Mouse (Mus musculus) ES-CJ7 (cell line): Measurements from ENCODE around the gene Bola2.

Experiments used
- DNase-seq: peaks from one replicate; pipeline ENCODE4 v3.0.0; 2011; ENCODE audit warnings: low read depth, low spot score

Bola2 gene

DNA sequence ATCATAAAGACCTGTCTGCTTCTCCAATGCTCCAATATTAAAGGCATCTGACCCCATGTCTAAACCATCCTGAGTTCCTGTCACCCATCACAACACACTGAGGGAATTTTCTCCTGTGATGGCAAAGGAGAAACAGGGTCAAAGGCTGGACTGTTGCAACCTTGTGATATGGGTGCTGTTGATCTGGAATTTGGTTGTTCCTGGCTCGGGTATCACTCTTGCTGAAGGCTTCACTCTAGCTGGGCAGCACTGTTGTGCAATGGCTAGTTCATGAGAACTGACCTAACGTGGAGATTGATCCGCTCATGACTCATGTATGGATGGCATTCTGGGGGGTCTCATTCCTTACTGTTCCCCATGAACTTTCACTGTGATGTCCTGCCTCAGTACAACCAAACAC, 6.2 kb upstream of the Bola2 start:
- DNase-seq: no peak

DNA sequence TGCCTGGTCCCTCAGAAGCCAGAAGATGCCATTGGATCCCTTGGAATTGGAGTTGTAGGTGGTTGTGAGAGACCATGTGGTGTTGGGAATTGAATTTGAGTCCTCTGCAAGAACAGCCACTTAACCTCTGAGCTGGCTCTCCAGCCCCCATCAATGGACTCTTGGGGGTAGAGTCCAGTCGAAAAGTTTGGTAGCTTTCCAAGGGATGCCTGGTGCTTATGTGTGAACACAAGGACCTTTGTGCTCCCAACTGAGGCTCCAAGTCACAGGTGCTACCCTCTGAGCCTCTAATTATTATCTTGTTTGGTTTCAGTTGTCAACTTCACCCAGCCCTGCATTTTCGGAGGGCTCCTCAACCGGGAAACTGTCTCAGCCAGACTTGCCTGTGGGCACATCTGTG, 4.5 kb upstream of the Bola2 start:
- no peak for DNase-seq

DNA sequence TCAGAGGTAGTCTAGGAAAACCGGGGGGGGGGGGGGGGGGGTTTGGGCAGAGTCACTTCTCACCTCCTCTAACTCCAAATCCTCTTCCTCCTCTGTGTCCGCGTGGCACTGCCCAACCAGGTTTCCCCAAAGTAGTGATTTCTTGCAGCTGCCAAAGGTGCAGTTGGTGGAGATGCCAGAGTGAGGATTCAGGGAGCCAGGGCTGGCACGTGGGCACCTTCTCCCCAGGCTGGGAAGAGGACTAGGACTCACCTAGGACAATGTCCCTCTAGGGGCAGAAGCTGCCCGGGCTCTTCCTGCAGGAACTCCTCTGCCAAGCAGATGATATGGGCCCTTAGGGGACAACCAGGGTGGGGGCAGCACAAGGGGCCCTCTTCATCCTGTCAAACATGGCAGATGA, 3.5 kb upstream of the Bola2 start:
- DNase-seq: no peak

DNA sequence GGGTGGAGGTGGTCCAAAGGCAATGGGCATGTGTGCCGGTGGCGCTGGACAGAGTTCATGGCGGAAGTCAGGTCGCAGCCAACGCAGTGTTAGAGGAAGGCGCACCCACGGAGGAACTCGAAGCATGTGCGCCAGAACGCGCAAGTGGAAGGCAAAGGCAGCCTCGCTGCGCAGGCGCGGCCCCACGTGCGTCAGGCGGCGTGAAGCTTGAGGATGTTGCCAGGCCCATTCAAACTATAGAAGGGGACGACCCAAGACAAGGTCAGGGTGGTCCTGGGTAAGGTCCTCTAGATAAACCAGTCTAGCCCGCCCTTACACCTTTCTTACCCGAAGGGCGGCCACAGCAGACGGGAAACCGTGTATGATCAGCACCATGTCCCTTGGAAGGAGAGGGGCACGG, 2.8 kb upstream of the Bola2 start:
- DNase-seq: peak; percentile 54

DNA sequence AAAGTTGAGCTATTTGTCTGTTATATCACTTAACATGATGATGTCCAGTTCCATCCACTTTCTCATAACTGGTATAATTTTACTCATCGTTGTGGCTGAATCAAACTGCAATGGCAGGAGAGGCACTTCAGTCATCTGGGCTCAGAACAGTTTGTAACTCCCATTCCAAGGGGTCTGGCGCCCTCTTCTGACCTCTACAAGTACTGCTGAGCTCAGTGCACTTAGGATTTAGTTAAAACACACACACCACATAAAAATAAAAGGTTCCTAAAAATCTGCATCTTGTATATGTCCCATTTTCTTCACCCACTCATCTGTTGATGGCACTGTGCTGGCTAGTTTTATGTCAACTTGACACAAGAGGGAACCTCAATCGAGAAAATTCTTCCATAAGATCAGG, 1.9 kb upstream of the Bola2 start:
- peak; percentile 85 for DNase-seq

DNA sequence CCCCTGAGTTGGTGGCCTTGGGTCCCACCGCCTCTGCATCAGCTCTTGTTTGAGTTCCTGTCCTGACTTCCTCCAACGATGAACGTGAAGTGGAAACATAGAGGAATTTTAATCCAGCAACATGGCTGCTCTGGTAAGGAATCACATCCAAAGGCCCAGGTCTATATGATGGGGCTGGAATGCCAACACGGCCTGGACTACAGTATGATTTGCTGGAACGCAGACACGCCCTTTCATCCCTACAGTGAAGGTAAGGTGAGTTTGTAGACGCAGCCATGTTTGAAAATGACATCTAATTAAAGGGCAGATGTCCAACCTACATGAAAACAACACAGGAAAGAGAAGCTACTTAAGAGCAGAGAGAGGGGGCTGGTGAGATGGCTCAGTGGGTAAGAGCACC, 1.4 kb upstream of the Bola2 start:
- no peak for DNase-seq

DNA sequence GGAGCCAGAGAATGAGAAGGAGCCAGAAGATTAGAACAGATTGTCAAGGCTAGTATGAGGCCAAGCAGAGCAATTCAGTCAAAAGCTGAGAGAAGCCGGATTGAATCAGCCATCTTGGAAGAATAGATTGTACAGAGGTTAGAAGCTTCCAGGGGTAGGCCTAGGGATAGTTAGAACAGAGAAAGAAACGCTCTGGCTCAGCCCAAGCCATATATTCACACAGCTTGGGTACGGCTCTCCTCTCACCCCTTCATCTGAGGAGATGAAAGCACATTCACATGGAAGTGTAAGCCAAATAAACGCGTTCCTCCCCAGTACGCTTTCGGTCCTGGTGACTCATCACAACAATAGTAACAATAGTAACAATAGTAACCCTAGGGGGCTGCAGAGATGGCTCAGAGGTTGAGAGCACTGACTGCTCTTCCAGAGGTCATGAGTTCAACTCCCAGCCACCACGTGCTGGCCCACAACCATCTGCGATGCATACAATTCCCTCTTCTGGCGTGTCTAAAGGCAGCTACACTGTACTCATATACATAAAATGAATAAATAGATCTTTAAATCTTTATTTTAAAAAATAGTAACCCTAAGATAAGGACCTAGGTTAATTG, 655 bp upstream of the Bola2 start:
- DNase-seq: peak; percentile 75

DNA sequence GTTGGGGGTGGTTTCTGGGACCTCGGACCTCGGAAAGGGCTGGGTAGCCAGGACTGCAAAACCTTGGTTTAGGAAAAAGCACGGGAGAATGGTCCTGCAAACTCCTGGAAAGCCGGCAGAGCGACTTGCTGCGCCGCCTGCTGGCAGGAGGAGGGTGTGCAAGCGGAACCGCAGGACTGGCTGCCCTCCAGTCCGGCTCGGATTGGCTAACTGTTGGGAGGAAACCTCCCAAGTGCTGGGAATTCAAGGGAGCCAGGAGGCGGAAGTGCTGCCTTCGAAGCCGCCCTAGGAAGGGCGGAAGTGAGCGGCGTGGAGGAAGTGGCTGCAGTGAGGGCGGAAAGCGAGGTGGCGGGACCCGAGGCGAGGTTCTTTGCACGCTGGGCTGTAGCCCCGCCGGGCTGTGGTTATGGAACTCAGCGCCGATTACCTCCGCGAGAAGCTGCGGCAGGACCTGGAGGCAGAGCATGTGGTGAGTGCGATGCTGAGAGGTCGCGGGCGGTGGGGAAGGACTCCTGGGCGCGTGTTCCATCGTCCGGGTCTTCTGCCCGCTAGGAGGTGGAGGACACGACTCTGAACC, 518 bp downstream of the Bola2 start, which contains the start of gene Slx1b:
Gene Slx1b (minus strand): TSS at position 154 of the 577 bp plus-strand sequence.
- DNase-seq: peak; percentile 97

DNA sequence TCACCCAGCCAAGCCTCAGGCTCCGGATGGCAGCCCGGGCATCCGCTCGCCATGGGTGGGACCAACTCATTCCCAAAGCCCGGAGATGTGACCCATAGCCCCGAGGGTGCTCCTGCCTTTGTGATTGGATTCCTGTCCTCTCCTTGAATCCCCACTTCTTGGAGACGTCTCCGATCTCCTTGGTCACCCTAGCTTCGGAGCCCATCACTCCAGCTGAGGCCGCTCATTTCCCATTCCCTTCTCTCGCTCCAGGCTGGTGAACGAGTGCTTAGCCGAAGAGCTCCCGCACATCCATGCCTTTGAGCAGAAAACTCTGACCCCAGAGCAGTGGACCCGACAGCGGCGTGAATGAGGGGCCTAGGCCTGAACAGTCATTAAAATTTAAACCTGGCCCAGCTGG, 1.1 kb downstream of the Bola2 start:
- no peak for DNase-seq

DNA sequence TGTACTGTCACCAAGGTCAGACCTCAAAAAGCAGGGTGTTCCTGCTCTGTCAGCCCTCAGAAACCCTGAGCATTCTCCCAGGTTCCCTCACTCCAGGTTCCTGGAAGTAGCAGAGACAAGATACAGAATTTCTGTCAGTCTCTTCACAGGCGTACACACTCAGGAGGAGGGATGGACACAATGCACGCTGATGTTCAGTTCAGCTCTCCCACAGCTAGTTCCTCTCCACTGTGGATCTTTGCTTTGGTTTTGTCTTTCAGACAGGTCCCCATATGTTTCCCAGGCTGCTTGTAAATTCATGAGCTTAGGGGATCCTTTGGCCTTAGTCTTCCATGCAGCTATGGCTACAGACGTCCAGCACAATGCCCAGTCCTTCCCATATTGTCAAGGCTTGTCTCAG, 1.7 kb downstream of the Bola2 start:
- DNase-seq: no peak

DNA sequence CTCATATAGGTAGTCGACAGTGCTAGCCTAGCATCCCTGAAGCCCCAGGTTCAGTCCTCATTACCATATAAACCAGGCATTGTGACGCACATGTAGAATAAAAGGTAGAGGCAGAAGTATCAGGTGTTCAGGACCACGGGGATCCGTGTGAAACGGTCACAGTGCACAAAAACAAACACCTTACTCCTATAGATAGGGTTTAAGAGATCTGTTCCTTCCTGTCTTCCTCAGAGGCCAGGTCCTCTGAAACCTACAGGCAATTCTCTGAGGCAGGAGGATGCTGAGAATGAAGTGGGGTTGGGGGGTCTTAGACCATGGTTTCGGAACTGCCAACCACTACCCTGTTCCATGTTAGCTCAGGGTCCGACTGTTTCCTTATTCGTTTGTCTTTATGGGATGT, 2.6 kb downstream of the Bola2 start:
- DNase-seq: no peak

DNA sequence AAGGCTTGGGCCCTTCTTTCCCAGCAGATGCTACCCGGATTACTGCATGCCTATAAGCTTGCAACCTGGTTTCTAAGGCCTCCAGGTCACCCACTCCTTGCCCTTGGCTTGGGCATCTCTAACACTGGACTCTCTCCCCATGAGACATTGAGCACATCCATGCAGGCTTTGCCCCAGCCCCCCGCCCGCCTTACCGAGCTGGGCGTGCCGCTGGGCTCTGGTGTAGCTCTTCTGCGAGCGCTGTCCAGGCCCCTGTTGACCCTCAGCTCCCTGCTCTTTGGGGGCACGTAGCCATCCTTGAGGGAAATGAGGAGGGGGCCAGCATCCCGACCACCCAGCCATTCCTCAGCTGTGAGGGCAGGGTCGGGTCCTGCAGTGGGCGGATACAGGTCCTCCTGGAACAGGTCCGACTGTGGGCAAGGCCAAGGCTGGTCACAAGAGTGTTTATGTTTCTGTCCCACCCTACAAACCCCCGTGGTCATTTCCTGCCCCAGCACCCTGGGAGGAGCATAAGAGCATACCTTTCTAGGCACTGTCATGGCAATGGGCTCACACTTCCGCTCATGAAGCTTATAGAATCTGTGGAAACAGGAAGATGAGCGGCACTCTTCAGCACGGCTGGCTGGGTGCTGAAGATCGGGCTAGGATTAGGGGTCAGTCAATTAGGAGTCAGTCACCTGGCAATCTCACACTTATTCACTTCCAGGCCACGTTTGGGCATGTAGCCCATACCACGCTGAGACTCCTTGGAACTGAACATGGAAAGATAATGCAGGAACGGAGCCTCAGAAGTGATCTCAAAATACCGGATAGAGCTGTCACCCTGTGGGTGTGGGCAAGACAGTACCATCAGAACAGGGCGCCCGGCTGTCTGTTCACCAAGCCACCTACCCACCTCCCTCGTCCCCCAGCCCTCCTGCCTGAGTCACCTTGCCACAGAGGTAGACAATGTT, 5.1 kb downstream of the Bola2 start:
- no peak for DNase-seq

DNA sequence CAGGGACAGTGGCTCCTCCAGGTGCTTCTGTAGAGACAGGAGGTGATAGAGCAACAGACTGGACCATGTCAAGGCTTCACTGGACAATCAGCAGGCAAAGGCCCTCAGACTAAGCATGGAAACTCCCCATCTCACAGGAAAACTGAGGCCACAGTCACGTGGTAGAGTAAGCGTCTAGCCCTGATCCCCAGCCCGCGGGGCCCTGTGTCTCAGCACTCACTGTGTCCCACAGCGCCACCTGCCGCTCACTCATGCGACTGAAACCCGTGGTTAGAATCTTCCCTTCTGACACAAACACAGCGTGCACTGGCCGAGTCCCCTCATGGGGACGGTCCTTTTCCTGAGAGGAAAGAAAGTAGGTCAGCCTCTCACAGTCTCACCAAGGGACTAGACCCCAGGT, 5.9 kb downstream of the Bola2 start:
- peak; percentile 88 for DNase-seq

DNA sequence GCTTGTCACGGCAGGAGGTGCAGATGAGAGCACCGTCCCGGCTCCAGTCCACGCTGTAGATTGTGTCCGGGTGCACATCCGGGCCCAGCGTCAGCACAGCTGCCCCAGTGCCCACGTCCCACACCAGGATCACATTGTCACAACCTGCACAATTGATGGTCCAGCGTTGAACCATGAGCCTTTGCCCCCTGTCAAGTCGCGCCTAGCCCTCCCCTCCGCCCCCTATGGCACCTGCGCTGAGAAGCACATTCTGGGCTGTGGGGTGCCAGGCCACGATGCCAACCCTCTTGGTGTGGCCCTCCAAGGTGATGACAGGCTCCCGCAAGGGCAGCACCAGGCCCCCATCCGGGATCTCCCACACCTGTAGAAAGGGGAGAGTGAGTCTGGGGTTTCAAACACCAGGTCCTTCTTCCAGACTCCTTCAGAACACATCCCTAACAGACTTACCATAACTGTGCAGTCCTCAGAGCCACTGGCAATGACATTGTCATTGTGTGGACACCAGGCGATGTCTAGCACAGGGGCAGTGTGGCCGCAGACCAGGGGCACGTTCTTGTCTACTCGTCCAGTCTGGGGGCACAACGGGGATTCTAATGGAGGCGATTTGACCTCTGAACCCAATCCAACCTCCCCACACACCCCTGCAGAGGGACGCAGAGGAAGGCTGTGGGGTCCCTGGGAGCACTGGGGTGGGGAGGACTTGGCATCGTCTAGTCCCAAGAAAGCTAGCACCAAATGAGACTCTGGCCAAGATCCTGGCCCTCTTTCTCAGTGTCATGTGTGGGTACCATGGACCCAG, 6.6 kb downstream of the Bola2 start:
- DNase-seq: no peak

DNA sequence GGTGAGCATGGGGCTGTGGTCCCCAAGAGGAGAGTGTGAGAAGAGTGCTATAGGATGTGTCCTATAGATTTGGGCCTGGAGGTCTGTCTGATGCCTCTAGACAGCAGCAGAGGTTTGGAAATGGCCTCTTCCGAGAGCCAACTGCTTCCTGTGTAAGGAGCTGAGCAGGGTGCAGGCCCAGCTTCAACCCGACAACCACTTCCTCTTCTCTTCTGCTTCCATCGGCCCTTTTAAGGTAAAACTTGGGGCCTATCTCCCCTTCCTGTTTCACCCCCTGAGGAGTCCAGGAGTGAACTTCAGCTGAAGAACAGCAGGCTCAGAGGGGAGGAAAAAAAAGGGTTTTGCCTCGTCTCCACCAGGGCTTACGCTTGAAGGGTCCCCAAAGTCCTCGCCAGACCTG, 7.2 kb downstream of the Bola2 start:
- no peak for DNase-seq

DNA sequence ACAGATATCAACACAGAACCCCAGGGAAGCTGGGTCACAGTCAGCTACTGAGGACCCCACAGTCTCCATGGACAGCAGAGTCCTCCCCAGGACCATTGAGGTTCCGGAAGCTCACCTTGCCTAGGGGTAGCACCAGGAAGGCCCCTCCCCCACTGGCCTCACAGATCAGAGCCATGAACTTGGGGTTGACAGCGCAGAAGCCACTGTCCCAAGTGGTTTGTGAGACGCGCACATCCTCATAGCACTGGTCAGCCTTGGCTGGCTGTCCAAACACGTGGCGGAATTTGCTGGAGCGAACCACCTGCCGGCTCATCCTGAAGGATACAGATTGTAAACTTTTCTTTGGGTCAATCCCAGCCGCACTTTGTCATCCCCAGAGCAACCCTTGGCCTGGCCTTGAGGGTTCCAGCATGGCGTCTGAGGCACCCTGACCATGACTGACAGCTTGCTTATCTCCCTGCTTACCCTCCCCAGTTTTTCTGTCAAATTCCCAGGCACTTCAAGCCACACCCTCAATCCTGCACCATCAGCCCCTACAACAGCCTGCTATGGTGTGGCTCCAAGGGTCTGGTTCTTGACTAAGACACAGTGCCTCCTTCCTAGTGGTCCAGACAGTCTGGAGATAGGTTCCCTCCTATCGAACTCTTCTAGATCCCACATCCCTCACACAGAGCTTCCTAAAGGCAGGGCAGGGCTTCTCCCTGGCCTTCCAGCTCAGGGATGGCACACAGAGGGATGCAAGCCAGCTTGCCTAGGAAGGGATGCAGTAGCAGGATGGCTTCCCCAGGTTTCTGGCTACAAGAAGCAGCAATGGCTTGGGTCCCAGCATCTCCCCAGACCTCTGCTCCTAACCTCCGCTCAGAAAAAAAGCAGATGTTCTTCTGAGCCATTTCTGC, 7.9 kb downstream of the Bola2 start:
- DNase-seq: no peak

DNA sequence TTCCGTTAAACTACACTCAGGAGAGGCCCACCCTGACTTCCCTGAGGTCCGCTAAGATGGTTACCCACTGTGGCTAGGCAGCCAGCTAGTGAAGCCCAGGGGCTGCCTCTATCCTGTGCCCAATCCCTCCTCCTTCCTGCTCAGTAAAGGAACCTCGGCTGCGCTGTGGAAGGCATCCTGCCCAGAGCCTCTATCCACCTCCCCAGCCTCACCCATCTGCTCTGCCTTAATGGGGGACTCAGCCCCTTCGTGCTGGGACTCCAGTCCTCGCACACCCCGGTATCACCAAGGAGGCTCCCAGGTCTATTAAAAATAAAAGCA, 8.5 kb downstream of the Bola2 start:
- no peak for DNase-seq

DNA sequence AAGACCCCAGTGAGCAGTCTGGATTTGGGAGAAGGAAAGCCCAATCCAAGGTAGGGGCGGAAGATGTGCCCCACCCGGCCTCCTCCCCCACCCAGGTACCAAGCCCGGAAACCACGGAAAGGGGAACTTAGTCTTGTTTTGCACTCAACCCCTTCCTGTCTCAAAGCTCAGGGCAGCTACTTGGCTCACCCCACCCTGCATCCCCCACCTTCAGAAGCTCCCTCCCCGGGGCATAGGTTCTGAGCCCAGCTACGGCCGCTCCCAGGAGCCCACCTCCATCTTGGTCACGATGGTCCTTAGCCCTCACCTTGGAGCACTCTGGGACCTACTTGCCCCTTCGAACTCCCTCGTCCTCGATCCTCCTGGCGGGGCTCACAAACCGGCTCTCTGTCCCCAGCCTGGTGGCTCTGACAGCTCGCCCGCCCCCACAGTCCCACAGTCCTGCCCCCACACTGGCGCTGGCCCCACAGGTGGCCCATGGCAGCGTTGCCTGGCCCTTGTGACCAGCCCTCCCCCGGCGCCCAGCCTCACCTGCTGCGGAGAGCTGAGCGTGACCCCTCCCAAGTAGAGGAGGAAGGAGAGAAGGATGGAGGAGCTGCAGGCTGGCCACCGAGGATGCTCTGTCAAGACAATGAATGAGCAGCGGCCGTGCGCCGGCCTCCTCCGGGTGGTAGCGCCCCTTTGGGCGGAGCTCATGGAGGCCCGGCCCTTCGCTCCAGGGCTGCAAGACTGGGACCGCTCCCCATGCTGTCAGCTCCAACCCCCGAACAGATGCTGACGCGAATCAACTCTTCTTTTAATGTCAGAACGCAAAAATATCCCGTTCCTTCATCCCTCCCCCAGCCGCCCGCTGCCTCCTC, 9.2 kb downstream of the Bola2 start:
- peak; percentile 53 for DNase-seq

DNA sequence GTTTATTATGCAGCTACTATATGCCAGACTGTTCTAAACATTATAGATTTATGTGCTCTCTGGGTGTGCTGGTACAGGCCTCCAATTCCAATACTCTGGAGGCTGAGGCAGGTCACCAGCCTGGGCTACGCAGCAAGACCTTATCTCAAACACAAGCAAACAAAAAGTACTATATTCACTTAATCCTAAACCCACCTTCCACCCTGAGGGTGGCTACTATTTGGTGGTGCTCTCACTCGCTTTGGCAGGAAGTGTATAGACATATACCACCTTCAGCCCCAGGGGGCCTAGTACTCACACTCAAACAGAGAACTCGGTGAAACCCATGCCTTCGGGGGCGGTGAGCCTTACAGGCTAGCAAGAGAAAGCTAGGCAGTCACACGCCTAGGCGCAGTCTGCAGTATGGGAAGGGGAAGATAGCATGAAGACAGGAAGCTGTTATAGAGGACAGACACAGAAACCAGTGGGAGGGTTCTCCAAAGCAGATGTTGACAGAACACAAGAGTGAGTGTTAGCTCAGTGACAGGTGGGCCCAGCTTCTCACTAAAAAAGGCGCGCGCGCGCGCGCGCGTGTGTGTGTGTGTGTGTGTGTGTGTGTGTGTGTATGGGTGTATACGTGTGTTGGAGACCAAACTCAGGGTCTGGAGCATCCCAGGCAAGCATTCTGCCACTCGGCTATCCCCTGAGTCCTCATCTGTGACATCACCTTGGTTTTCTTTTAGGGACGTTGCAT, 12.4 kb downstream of the Bola2 start, which contains the start of gene Coro1a:
Gene Coro1a (minus strand): TSS at position 346 of the 733 bp plus-strand sequence.
- no peak for DNase-seq
